Mouse (Mus musculus) left cerebral cortex, postnatal 25 days (tissue): ENCODE data around the gene Spib. TPM values are rescaled to one million over a fixed set of nuclear protein-coding genes. Genes with fewer than 3 reads are reported as not detected.

Experiments
- DNase-seq, 2 experiments: peaks; one replicate each; pipeline ENCODE4 v3.0.0; 2022; ENCODE audit warnings: low spot score in 2 of 2, mixed read lengths in 1 of 2
- intact Hi-C: fragments of 180-260 bp; cut with DNase I; formaldehyde crosslinking; loops from one replicate; pipeline ENCODE4 v1.15.1; 2025
- total RNA-seq, 2 experiments: library from RNA; stranded (reverse); gene quantifications; 2 replicates each; pipeline ENCODE4 v1.2.3; 2021

Spib gene
- total RNA-seq, 2 experiments from 2014 or later: 0.11 TPM; not detected in 1

DNA sequence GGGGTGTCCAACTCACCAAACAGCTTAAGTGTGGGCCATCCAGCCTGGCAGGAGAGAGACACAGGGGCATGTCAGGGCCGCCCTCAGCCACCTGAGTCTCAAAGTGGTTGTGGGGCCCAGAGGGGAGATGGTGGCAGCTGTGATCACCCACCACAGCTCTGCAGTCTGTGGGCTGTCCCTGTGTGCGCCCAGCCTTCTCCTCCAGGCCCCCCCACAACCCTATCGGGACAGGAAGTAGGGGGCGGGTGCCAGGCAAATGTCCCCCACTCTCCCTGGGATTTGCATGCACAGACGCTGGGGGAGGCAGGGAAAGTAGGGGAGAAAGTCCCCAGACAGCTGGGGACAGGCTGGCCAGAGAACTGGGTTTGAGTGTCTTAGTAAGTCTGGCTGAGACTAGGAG, 664 bp downstream of the Spib start:
- DNase-seq: no peak
- intact Hi-C loops: no loop called here

GRCm38 (mm10) chr7:44530507-44530906, 1.4 kb downstream of the Spib start:
- intact Hi-C loops: no loop called here
- DNase-seq: no peak

- DNase-seq: no peak
- intact Hi-C loops: no loop called here
Measured at GRCm38 (mm10) chr7:44529518-44529917, 2.4 kb downstream of the Spib start.

GRCm38 (mm10) chr7:44527483-44528398, 4.1 kb downstream of the Spib start:
- intact Hi-C loops: no loop called here

DNA sequence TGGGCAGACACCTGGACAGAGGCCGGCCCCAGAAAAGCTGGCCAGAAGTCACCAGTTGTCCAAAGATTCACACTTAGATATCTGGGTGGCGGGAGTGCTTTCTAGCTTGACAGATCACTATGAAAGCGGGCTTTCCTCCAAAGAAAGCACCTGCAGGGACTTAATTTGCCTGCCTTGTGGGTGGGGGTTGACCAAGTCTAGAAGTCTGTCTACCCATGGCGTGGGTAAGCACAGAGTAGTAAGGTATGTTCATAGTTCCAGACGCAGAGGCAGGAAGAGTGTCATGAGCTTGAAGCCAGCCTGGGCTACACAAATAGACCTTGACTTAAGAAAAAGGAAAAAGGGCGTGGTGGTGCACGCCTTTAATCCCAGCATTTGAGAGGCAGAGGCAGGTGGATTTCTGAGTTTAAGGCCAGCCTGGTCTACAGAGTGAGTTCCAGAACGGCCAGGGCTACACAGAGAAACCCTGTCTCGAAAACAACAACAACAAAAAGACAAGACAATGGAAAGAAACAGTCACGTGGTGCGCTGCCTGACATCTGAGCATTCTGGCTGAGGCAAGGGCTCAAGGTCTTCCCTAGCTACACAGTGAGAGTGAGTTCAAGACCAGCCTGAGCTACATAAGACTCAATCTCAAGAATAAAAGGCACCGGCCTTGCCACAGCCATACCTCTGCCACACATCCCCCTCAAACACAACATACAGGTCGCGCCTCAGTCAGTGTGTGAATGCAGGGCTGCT, 5.3 kb downstream of the Spib start:
- intact Hi-C loops: no loop called here

More at GRCm38 (mm10) chr7:44527483-44528398, 4.1 kb downstream of the Spib start:
- peak; percentile 73 to 83 for DNase-seq

DNA sequence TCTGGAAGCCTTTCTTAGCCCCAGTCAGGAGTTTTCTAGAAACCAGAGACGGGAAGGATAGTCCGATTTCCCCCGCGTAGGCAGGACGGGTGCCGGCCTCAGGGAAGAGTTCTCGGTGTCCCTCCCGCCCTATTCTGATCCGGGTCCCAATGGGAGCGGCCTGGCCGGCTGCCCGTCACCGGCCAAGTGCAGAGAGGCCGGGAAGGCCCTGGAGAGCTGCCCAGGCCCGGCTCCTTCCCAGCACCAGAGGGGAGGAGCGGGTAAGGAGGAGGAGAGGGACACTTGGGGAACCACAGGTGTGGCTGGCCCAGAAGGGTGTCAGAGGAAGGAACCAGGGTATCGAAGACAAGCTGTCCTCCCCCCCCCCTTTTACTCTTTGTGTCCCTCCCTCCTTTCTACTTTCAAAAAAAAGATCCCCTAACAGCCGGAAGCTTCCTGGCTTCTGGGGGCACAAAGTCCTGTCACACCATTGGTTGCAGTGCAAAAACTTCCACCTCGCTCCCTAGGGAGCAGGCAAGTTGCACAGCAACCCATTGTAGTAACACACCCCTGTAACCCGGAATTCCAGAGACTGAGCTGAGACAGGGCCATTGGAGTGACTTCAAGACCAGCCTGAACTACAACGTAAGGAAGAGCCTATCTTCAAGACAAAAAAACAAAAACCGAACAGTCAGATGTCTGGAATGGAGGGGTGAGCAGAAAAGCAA, 6.6 kb downstream of the Spib start:
- DNase-seq: peak; percentile 38 to 41
- intact Hi-C loops: no loop called here

More for the DNA sequence above, 5.3 kb downstream of the Spib start:
- DNase-seq: no peak

- intact Hi-C loops: loop anchor here (5.0 kb wide), 1 partner anchor 38 kb away; no protein-coding TSS in a partner anchor
- no peak for DNase-seq
Measured at GRCm38 (mm10) chr7:44524502-44524901, 7.4 kb downstream of the Spib start, which contains the start of gene Mybpc2. TSS of gene Mybpc2 (minus strand) at chr7:44524656.

GRCm38 (mm10) chr7:44523056-44523455, 8.8 kb downstream of the Spib start:
- intact Hi-C loops: loop anchor here (5.0 kb wide), 1 partner anchor 39 kb away; no protein-coding TSS in a partner anchor
- DNase-seq: no peak

GRCm38 (mm10) chr7:44521710-44522109, 10.2 kb downstream of the Spib start:
- peak; percentile 31 to 38 for DNase-seq
- intact Hi-C loops: loop anchor here (5.0 kb wide), 1 partner anchor 41 kb away; no protein-coding TSS in a partner anchor

DNA sequence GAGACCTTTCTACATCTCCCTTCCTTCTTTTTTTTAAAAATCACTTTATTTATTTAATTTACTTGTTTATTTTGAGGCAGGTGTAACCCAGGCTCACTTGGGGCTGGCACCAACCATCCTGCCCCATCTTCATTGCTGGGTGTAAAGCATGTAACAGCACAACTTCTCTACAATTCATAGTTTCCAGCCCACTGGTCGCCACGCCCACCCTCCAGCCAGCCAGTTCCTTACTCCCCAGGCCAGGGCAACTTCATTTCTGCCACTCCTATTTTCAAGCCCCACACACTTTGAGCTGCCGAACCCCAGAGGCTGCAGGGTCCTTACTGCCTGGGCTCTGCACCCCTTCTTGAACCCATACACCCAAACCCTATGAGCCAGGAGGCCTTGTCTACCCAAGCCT, 10.9 kb downstream of the Spib start:
- no peak for DNase-seq

DNA sequence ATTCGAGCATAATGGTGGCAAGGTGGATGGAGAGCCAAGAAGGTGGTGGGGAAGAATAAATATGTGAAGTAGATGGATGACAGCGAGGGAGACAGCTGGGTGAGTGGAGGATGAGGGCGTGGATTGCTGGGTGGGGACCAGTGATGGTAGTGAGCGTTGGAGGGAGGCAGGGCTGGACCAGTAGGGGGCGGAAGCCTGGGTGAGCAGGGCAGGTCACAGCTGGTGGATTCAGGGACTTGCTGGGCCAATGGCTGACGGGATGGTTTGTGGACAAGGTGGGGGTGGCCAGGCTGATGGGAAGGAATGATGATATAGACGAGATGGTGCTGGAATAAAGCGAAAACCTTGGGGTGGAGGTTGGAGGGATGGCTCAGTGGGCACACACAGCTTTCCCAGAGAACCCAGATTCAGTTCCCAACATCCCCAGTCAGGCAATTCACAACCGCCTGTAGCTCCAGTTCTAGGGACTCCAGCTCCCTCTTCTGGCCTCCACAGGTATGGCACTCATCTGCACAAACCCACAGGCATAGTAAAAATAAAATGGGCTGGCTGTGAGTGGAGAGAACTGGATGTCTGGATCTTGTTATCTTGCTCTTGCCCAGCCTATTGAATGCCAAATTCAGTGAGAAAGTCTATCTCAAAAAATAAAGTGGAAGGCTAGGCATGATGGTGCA, 12.5 kb downstream of the Spib start:
- intact Hi-C loops: loop anchor here (5.0 kb wide), 1 partner anchor 133 kb away; no protein-coding TSS in a partner anchor

More for the DNA sequence above, 10.9 kb downstream of the Spib start:
- intact Hi-C loops: loop anchor here (5.0 kb wide), 1 partner anchor 41 kb away; no protein-coding TSS in a partner anchor

GRCm38 (mm10) chr7:44507491-44507890, 24.4 kb downstream of the Spib start:
- DNase-seq: no peak
- intact Hi-C loops: no loop called here

More for the DNA sequence above, 12.5 kb downstream of the Spib start:
- DNase-seq: no peak

GRCm38 (mm10) chr7:44501563-44502115, 30.2 kb downstream of the Spib start:
- intact Hi-C loops: loop anchor here (2.0 kb wide), 2 partner anchors 59 to 147 kb away; no protein-coding TSS in a partner anchor

DNA sequence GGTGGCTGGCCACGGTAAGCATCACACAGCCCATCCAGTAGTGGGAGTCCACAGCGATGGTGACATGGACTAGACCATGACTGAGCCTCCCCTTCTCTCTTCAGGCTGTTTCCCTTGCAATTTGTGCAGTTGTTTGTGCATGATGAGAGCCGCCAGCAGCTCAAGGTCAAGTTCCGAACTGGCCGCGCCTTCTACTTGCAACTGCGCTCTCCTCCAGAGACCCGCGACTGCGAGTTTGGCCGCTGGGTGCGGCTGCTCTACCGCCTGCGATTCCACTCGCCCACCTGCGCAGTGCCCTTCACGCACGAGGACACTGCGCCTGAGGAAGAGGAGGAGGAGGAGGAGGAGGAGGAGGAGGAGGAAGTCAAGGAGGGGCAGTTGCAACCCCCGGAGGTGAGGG, 31.8 kb downstream of the Spib start:
- intact Hi-C loops: loop anchor here (2.0 kb wide), 1 partner anchor 61 kb away; no protein-coding TSS in a partner anchor

More at GRCm38 (mm10) chr7:44501563-44502115, 30.2 kb downstream of the Spib start:
- peak; percentile 75 to 76 for DNase-seq

DNA sequence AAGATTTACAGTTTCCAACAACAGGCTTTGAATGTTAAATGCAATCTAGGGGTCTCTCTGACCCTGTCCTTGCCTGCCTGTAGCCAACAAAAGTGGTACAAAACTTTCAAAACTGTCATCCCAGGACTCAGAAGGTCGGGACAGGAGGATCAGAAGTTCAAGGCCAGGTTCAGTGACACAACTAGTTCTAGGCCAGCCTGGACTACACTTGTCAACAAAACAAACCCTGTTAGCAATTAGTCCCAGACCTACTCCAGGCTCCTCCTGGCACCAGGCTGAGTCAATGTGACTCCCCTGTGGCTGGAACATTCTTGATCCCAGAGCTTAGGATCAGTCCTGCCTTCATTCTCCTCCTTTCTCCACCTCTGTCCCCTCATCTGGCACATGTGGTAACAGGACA, 32.9 kb downstream of the Spib start:
- DNase-seq: no peak
- intact Hi-C loops: no loop called here

More for the DNA sequence above, 31.8 kb downstream of the Spib start:
- DNase-seq: no peak

GRCm38 (mm10) chr7:44497361-44498055, 34.4 kb downstream of the Spib start:
- no peak for DNase-seq
- intact Hi-C loops: loop anchor here (2.0 kb wide), 1 partner anchor 51 kb away; the partner anchor contains the start of gene Pold1

DNA sequence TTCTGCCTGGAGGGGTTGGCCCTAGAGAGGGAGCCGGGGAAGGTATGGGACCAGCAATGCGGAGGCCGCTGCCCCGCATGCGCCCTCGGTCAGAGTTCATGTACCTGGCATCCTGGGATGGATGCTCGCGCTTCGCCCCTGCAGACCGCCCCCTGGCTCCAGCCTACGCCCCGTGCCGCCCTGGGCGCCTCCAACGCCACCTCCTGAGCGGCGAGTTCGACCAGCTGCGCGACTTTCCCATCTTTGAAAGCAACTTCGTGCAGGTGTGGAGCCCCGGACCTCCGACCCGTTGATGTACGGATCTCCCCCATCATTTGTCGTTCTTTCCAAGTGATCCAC, 35.1 kb downstream of the Spib start:
- no peak for DNase-seq

More for the DNA sequence above, 35.1 kb downstream of the Spib start:
- intact Hi-C loops: loop anchor here (2.0 kb wide), 1 partner anchor 52 kb away; the partner anchor contains the start of gene Pold1
